Mouse (Mus musculus): ENCODE measurements at regions not wholly inside any gene's neighbourhood (a gene's known extent, or its start where the extent isn't known, plus 50 kb on each side); places are given as distances from the start of the nearest gene placed in this dataset.

DNA sequence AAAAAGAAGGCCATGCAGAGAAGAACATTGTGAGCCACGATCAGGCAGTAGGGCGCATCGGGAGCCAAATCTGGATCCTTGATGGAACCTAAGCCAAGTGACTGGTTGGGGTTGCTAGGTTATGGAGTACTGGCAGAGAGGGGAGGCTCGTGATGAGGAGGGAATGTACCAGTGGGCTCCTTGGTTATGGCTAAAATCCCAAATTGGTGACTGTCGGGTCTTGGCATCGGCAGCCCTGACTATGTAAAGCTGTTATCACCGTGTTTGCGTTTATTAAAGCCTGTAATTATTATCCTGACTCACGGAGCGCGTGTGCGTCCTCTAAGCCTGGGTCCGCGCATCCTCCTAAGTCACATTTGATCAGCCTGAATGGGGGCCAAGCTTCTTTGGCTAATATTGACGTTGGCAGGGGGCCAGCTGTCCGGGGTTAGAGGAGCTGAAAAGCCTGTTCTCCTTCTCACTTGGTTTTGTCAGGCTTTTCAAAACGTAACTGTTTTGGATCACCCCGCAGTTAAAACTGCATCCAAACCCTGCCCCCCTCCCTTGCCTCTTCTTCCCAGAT lies 388.9 kb upstream of the Dynlrb2 start:
- TF ChIP-seq GATA1 (IDR thresholded peaks at IDR 0.05; ENCODE audit: borderline replicate concordance, low read length) (no peak), FLI1 (IDR thresholded peaks at IDR 0.05; ENCODE audit: low read length) (no peak)
